Mouse (Mus musculus) 416B (cell line): Measurements from ENCODE around the gene Pde4b.
A peak's percentile ranks its signal among the peaks of the same experiment; 100 is the strongest.

Experiments used
- DNase-seq: peaks from one replicate; pipeline ENCODE4 v3.0.0; 2011; ENCODE audit warnings: low read depth

The Pde4b gene

DNA sequence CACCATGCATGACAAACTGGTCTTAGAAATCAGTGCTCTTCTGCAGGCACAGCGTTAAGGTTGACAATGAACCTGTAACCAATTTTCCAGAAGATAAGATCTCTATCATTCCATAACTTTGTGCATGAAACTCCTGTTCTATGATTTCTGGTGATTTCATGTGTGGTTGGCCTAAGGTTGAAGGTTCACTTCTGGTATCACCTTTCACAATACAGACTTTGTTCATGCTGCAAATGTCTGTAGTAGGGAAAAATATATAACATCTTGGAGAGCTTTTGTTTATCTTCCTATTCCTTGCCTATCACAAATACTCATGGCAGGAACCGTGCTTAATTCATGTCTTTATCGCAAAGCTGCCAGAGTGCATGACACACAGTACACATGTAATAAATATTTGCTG is 319.5 kb downstream of the Pde4b start:
- no peak for DNase-seq

DNA sequence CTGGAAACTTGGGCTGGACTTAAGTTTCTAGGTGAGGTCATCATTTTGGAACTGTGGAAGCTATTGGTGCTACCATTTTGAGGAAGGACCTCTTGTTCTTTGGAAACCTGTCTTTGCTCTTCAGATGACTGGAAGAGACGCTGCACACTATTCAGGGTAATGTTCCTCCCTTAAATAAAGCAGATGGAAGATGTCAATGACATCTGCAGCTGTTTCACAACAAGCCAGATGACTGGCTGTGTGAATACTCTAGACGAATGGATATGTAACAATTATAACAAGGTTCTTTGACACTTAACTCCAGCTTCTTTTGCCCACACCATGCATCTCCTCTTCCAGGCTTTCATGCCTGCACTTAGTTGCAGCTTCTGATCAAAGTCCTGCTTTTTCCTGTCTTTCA is 320.8 kb downstream of the Pde4b start:
- DNase-seq = no peak

DNA sequence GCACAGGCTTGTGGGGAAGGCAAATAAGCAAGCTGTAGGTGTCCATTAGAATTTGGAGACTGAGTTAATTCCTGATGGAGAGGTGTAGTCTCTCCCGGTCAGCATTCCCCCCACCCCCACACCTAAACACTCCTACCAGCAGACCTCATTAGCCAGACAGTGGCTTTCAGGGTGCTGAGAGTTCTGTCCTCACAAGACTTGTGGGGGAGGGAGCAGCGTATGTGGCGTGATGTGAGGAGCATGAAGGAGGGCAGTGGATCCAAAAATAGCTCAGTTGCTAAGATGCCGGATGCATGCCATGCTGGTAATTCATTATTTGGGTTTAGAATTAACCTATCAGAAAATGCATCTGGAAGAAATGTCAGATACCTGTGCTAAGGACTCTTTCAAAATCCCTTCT is 321.6 kb downstream of the Pde4b start:
- DNase-seq = no peak

DNA sequence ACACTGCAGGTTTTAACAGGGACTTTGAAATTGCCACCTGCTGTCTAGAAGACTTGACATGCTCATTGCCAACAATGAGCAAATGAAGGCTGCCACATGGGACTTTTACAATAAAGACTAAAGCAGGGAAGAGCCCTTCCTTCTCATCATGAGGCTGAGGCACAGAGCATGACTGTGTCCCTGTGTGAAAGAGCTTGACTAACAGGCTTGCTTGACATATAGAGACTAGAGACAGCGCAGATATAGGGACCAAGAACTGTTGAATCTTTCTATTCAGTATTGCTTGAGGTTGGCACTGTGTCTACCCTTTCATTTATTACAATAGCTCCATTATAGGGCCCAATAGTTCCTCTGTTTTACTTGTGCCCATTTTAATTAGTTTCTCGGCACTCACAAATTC is 325.8 kb downstream of the Pde4b start:
- no peak for DNase-seq

DNA sequence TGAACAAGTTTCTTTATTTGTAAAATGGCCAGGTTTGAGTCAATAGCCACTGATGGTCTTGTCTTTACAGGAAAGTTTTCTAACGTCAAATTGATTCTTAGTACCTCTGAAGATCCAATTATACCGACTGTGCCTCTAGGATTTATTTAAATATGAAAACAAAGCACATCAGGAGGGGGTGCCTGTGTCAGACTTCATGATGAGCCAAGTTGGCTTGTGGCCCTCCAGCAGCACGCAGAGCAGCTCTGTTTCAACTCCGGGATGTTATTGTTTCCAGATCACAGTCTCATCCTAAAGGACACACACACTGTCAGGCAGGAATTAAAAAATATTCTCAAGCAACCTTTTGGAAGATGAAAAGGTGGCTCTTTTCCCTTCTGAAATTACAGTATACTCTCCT is 326.5 kb downstream of the Pde4b start:
- DNase-seq = no peak

DNA sequence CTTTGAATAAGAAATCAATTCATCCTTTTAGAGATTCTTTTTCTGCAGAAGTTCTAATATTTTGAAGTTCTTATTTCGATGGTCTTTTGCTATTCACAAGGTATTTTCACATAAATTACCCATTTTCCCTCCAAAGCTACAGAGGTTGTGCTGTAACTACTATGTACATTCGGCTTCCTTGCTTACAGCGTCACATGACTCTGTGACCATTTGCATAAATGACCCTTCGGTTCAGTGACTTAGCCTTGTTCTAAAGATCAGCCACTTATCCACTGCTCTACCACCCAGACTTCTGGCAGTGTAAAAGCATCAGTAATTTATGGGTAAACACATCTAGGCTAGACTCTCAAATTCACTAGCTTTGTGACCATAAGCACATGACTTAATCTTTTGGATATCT is 327.3 kb downstream of the Pde4b start:
- no peak for DNase-seq

DNA sequence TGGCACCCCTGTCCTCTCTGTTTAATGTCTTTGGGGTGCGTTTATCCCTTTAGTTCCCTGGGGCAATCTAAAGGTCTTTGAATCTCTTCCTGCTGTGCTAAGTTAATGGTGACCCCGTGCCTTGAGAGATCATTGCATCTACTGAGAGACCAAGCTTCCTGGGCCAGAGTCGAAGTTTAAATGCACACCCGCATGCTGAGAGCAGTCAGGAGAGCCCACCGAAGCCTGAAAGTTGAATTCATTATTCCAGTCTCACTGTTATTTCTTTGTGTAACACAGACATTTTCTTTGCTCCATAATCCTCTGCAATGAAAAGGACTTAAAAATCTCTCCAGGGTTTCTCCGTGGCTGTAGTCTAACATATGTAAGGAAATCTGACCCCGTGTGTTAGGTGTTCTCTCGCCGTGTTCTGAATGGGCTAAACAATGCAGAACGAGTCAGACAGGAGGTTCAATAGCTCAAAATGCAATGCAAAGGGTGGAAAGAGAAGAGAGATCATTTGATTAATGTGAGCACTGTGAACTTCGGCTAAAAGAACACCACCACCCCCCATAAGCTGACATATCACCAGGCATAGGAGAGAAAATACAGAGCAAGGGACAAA is 333.6 kb downstream of the Pde4b start:
- DNase-seq = no peak

DNA sequence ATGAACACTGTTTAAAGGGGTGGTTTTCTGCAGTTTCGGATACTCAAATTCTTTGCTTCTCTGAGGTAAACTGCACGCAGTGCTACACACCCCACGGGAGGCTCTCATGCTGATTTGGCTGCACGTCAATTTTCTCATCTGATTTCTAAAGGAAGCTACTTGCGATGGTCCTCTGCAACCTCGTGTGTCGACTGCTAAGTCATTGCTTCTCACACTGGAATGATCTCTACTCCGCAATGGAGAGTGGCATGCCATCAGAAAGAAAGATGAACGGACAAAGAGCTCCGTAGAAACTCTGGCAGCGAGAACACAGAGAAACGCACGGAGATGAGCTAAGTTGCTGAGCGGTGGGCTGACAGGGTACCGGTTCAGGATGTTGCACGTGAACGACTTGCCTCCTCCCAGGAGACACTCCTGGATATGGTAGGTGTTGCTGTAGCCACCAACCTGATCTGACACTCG is 334.1 kb downstream of the Pde4b start:
- DNase-seq = no peak

DNA sequence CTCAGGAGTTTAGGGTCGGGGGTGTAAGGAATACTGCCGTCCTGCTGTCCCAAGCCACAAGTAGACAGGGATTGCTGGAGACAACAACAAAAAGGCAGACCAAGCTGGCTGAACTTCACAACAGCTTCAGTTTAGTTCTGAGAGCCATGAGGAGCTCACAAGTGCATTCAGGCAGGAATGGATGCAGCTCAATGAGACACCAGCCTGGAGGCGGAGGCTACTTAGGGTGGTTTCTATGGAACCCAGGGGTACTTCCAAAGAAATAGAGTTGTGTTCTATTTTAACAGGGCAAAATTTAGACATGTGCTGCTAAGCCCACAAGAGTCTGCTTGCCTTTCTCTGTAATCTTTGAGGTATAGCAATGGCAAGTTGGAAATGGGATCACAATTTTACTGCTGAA is 336.8 kb downstream of the Pde4b start:
- no peak for DNase-seq

DNA sequence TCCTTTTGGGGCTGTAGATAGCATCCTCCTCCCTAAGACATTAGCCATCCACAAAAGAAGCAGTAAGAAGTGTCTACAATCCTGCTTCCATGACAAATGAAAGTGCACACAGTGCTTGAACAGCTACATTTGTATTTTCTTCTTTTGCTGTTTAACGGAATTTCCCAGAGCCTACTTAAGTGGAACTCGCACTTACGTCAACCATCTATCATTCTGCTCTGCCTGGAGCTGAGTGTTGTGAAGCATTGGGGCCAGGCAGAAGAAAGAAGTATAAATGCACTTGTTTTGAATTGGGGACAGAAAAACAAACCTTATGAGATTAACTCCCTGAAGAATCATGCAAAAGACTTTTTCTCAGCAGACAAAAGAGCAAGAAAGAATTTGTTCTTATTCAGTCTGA is 338.1 kb downstream of the Pde4b start:
- no peak for DNase-seq

DNA sequence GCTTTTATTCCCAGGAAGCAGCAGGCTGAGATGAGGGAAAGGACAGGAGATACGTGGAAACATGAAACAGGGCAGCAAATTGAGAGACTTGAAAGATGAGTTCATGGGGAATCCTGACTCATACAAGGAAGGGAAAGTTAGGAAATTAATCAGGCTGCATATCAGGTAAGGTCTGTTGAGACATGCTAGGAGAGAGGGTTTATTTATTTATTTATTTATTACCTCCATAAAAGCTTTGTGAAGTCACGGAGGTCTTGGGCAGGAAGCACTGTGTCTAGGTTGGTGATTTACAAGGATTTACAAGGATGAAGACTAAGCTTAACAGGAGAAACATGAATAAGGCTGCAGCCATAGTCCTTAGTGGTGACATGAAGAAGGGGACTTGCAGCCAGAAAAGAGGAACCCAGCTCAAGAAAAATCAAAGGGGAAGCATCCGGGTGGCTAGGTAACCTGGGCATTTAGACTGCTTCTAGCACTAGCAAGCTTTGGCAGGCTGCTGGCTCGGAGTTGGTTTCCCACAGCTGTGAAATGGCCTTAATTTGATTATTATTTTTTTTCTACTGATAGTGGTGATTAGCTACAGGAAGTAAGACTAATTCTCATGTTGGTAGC is 342.5 kb downstream of the Pde4b start:
- DNase-seq = no peak

DNA sequence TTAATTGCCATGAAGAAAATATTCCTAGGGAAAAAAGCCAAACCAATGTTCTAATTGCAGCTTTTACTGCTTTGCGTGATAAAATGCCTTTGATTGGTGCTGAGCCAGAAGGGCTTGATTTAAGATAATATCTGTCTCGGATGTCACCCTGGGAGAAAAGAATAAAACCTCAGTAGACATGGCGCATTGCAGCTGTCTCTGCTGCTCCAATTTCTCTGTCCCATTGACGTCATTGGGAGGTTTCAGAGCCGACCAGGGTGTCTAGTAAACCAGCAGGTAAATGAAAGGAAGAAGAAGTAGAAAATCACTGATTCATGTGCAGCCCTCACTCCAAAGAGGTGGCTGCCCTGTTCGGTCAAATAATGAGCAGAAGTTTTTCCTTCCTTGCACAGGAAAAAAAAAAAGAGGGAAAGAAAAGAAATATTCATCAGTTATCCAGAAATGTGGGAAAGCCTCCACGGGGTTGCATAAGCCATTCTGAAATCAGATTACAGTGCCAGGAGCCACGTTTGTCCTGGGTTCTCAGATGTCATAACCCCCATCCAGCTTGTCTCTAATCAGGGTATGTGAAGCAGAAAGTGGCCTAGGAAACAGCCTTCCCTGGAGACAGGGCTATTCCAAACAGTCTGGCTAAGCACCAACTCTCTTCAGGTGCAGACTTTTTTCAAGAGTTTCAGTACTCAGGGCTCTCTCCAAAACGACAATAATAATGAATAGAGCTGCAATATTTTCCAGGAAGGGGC is 344.9 kb downstream of the Pde4b start:
- no peak for DNase-seq

DNA sequence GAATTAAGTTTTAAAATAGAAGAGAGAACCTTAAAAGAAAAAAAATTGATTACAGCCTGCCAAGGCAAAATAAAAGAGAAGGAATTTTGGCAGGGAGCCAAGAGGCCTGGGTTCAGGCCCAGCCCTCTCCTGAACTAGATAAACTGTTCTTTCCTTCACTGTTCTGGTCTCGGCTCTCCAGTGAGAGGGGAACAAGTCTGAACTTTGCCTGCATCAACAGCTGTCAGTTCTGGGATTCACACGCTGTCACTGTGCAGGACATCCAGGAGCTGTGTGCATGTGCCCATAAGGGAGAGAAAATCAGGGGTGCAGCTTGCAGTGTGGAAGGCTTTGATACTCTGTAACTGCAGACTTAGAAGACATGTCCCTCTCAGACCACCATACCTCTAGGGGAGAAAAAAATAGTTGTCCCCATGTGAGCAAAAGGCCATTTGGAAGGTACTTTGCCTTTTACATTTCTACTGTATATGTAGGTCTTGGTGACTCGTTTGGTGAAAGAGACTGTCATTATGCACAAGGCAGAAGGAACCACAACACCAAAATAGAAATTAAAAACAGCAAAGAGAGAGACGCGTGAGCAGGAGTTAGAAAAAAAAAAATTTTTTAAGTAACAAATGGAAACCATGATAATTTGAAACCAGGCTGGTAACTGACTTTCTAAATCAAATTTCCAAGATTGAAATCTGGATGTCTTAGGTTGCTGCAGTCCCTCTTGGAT is 352.2 kb downstream of the Pde4b start:
- DNase-seq = no peak

DNA sequence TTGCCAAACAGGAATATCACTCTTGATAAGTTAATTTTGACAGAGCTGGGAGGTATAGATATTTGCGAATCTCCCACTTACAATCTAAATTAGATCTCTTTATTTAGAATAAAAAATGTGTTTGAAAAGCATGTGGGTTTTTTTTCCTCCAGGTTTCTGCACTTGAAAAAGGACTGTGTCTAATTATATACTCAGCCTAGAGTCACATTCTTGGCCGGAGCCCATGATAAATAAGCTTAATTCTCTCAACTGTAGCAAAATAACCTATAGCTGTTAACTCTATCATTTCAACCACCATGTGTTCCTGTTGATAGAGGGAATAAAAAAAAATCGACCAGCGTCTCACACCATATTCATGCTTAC is 352.8 kb downstream of the Pde4b start:
- no peak for DNase-seq

DNA sequence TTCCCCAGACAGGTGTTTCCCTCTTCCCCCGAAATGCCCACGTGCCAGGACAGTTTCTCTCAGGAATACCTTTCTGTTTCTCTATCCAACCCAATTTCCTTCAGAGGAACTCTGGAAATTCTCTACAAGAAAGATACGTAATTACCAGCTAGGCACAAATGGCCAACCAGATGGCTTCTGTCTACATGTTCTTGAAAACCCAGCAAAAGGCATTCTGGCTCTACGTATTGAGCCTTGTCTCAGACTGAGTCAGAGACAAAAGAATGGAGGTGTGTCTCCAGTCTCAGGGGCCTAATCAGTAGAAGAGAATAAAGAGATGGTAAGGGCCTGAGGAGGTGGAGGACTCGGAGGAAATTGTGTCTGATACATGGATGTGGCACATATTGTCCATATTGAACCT is 356.2 kb downstream of the Pde4b start:
- DNase-seq = no peak

DNA sequence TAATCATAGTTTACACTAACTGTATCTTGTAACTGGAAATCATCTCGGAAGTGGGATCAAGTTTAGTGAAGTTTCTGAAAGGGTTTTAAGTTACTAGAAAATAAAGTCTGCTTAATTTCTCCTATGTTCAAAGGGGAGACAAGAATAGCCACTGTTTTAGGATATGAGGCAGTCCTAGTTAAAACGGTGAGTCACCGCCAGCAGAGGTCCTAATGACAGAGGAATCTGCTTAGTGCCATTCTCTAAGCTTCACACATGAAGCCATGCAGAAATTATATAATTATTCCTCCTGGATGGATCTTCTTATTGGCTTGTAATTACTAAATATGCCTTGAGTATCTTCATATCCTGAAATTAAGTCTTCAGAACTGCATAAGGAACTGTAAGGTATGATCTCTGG is 357.2 kb downstream of the Pde4b start:
- peak; percentile 2 for DNase-seq

DNA sequence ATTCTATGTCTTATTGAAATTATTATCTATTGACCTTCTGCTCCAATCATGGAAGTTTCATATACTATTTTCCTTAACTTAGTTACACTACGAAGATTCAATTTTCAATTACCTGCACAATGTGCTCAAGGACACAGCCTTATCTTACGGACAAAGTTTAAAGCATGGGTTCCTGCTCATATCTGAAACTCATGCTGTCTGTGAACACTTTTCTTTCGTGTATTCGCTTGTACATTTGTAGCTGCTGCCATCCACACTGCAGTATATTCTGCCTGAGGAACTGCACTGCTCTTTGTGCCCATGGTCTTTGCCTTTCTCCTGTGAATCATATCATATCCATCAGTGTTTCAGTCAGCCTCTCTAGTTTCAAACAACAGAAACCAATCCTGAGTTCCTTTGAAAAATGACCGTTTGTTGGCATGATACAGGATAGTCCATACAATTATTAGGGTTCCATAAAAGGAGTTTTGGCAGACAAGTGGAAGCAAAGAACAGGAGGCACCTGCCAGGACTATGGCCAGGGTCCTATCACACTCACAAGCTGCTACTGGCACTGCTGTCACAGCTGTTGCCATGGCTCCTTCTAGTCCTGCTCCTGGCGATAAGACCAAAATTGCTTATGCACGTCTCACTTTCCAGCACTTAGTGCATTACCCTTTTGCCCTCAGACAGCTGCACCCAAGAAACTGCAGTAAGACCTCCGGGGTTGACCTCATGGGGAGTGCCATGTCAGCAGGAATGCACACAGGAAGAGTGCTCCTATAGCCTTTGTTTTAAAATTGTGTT is 359.0 kb downstream of the Pde4b start:
- no peak for DNase-seq

DNA sequence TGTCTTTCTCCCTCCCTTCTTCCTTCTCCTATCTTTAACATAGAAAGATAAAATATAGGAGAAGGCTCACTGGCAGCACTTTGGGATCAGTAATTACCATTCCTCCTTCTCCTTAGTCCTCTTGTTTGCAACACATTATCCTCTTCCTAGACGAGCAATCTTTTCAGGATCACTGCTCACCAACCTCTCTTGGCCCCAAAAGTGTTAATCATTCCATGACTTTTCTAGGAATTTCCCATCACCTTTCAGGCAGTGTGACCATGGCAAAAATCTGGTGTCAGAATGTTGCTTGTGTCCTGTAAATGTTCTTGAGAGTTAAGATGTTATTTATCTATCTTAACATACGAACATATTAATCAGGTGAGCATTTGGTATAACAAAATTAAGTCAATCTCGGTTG is 369.1 kb downstream of the Pde4b start:
- DNase-seq = no peak

DNA sequence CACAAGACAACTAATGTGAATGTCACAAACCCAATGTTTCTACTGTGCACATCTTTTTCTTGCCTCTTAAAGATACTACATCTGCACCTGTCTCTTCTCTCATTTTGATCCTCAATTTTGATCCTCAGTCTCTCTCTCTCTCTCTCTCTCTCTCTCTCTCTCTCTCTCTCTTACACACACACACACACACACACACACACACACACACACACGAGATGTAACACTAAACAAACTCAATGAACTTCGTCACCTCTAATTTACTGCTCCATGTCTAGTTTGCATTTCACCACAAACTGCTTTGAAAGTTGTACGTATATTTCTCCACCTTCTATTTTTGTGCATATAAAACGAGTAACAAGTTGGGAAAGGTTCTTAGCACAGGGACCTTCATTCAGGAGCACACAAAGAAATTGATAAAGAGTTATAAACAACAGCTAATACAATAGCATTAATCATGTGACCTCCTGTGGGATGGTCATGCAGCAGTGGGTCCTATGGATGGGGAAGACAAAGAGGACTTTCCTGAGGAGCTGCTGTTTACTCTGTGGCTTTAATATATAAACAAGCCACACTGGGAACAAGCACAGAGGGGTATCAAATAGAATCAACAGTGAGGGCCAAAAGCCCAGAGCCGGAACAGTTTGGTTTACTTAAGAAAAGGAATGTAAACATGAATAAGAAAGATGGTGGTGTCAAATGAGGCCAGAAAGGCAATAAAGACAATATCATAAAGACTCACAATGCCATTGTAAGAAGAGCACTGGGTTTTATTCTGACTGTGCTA is 372.1 kb downstream of the Pde4b start:
- DNase-seq = no peak

DNA sequence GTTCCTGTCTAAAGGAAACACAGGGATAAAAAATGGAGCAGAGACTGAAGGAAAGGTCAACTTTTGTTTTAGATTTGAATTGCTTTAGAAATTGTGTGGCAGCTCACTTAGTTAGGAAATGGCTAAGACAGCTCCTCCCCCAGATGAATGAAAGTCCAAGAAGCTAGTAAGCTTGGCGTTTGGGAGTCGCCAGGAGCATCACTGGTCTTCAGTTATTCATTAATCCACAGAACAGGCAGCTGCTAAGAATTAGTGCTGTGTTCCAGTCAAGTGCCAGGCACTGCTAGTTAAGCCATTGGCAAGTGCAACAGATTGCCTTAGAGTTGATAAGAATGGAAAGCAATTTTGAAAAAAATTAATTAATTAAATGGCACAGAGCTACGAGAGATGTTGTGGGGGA is 390.8 kb downstream of the Pde4b start:
- no peak for DNase-seq

DNA sequence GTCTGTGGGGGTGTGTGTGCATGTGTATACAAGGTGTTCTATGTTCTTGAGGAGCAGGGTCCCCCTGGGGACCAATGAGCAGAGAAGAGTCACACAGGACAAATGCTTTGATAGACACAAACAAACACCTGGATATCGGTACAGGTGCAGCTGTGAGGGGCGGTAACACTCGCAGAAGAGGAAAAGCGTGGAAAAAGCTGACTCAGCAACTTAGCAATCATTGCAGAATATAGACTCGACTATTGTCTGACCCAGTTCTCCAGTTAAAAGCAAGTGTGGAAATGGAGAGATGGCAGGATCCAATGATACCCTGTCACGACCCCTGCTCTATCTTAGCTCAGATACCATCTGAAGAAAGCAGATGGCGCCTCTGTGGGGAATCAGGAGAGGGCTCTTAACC is 391.5 kb downstream of the Pde4b start:
- DNase-seq = no peak
